Mouse (Mus musculus) bone marrow, adult 2 months (tissue): ENCODE measurements around the gene Mrm3.

Source experiments
- CTCF ChIP-seq: fragments of 200-500 bp; IDR thresholded peaks from 2 replicates; pipeline ENCODE4 v1.5.1; 2011; ENCODE audit warnings: low read length, control low read depth; ENCODE audit not compliant: control insufficient read depth, insufficient read depth
- POLR2A ChIP-seq: fragments of 200-500 bp; IDR thresholded peaks from 2 replicates; pipeline ENCODE4 v1.6.1; 2011; ENCODE audit warnings: low read depth, mild to moderate bottlenecking, control low read depth, low read length, borderline replicate concordance; ENCODE audit not compliant: control insufficient read depth

DNA sequence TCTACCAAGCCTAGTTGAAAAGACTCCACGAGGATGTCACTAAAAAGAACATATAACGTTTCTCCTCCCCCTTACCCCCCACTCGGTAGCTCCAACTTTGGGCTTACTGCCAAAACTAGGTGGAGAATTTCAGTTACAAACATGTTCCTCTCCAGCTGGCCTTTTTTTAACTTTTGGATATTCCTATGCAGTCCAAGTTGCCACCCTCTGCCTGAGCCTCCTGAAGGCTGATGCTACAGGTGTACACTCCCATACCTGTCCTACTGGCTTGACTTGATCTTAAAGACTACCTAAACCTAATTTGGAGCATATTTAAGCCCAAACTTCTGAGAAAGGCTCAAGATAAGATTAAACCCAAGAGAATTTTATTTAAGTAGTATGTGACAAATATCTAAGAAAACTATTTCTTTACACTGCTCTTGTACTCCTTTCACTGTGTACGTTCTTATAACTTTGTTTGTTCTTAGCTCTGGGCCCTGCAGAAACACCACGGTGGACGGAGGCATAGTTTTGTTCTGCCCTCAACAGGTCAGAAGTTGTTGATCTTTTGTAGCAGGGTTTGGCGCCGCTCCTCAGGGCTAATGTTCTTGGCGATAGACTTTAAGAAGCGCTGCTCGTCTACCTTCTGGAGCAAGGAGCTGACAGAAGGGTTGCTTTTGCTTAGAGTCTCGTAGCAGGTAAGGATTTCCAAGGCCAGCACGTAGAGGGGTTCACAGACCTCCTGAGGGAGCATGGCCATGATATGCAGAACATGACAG is 33.1 kb upstream of the Mrm3 start:
- no peak for TF ChIP-seq CTCF
- no peak for TF ChIP-seq POLR2A
